Mouse (Mus musculus): Measurements from ENCODE around the gene Sf3b4. TPM values are rescaled to one million over a fixed set of nuclear protein-coding genes. Genes with fewer than 3 reads are reported as not detected.

The Sf3b4 gene
- total RNA-seq, 2 experiments from 2014 or later, result 16.3 to 64.8 TPM

GRCm38 (mm10) chr3:96219191-96219641 is 47.1 kb downstream of the Sf3b4 start:
- peak; percentile 16; the same call in 1 of the 2 replicates for ATAC-seq (ENCODE audit: poor library complexity, severe bottlenecking)

GRCm38 (mm10) chr3:96219661-96220130 is 47.6 kb downstream of the Sf3b4 start, which contains the start of the genes Bola1 and Hist2h2ab:
Gene Bola1, minus strand, starts transcription at chr3:96219709.
Gene Hist2h2ab, plus strand, starts transcription at chr3:96219865.
- peak; percentile 59 for ATAC-seq (ENCODE audit: poor library complexity, severe bottlenecking)

GRCm38 (mm10) chr3:96220131-96220764 is 48.1 kb downstream of the Sf3b4 start:
- 0 out of 2 replicates have a peak, but pooled peaks have one; percentile 1 for ATAC-seq (ENCODE audit: poor library complexity, severe bottlenecking)

GRCm38 (mm10) chr3:96220765-96221639 is 48.9 kb downstream of the Sf3b4 start, which contains the start of the genes Hist2h2ac and Hist2h2be:
Gene Hist2h2ac, minus strand, starts transcription at chr3:96220880.
Gene Hist2h2be, plus strand, starts transcription at chr3:96221119.
- ATAC-seq (ENCODE audit: poor library complexity, severe bottlenecking), result peak; percentile 76

- ATAC-seq (ENCODE audit: poor library complexity, severe bottlenecking), result no peak
Measured at GRCm38 (mm10) chr3:96221640-96222038, 49.5 kb downstream of the Sf3b4 start.

GRCm38 (mm10) chr3:96222774-96223173 is 50.6 kb downstream of the Sf3b4 start:
- ATAC-seq (ENCODE audit: poor library complexity, severe bottlenecking), result no peak

- ATAC-seq (ENCODE audit: poor library complexity, severe bottlenecking), result no peak
Measured at GRCm38 (mm10) chr3:96225421-96225820, 53.3 kb downstream of the Sf3b4 start.

Other genes with a start within 250 kb of the Sf3b4 start
- gene Anp32e, start 243.1 kb upstream of the Sf3b4 start, total RNA-seq (2015), result 88.7 and 117 TPM in 2 replicates
- gene Anp32e, start 243.1 kb upstream of the Sf3b4 start, total RNA-seq (2017), result 250 and 285 TPM in 2 replicates
- 116 and 124 TPM in 2 replicates for gene Plekho1, start 176.3 kb upstream of the Sf3b4 start, total RNA-seq (2015)
- 104 and 119 TPM in 2 replicates for gene Plekho1, start 176.3 kb upstream of the Sf3b4 start, total RNA-seq (2017)
- 23.8 and 31.2 TPM in 2 replicates for gene Vps45, start 113.9 kb upstream of the Sf3b4 start, total RNA-seq (2015)
- gene Vps45, start 113.9 kb upstream of the Sf3b4 start, total RNA-seq (2017), result 9.5 and 11.6 TPM in 2 replicates
- 1.2 and 1.3 TPM in 2 replicates for gene Otud7b, start 67.8 kb upstream of the Sf3b4 start, total RNA-seq (2015)
- 3.1 and 4.8 TPM in 2 replicates for gene Otud7b, start 67.8 kb upstream of the Sf3b4 start, total RNA-seq (2017)
- 0.09 TPM in 1 of 2 replicates, not detected in the other for gene Mtmr11, start 10.3 kb upstream of the Sf3b4 start, total RNA-seq (2015)
- not detected in 2 replicates for gene Mtmr11, start 10.3 kb upstream of the Sf3b4 start, total RNA-seq (2017)
- 0.09 and 0.11 TPM in 2 replicates for gene Sv2a, start 8.8 kb downstream of the Sf3b4 start, total RNA-seq (2015)
- 0.07 TPM in 1 of 2 replicates, not detected in the other for gene Sv2a, start 8.8 kb downstream of the Sf3b4 start, total RNA-seq (2017)
- gene Bola1, start 47.4 kb downstream of the Sf3b4 start, total RNA-seq (2015), result 11.9 and 14.2 TPM in 2 replicates
- gene Bola1, start 47.4 kb downstream of the Sf3b4 start, total RNA-seq (2017), result 9.9 and 12.1 TPM in 2 replicates
- gene Hist2h2ab, start 47.5 kb downstream of the Sf3b4 start, total RNA-seq (2015), result 6.0 and 6.9 TPM in 2 replicates
- 70.6 and 78.2 TPM in 2 replicates for gene Hist2h2ab, start 47.5 kb downstream of the Sf3b4 start, total RNA-seq (2017)
- 43.3 and 49.5 TPM in 2 replicates for gene Hist2h2ac, start 48.5 kb downstream of the Sf3b4 start, total RNA-seq (2015)
- gene Hist2h2ac, start 48.5 kb downstream of the Sf3b4 start, total RNA-seq (2017), result 3,888 and 4,875 TPM in 2 replicates
- gene Hist2h2be, start 48.8 kb downstream of the Sf3b4 start, total RNA-seq (2015), result 10.2 and 11.9 TPM in 2 replicates
- gene Hist2h2be, start 48.8 kb downstream of the Sf3b4 start, total RNA-seq (2017), result 14.8 and 14.9 TPM in 2 replicates
- gene Hist2h3c2, start 66.8 kb downstream of the Sf3b4 start, total RNA-seq (2015), result 319 and 351 TPM in 2 replicates
- gene Hist2h3c2, start 66.8 kb downstream of the Sf3b4 start, total RNA-seq (2017), result 146 and 157 TPM in 2 replicates
- 98.2 and 115 TPM in 2 replicates for gene Hist2h2aa2, start 67.9 kb downstream of the Sf3b4 start, total RNA-seq (2015)
- not detected in 2 replicates for gene Hist2h2aa2, start 67.9 kb downstream of the Sf3b4 start, total RNA-seq (2017)
- not detected in 2 replicates for gene Hist2h2aa1, start 73.2 kb downstream of the Sf3b4 start, total RNA-seq (2015)
- 12,468 and 14,692 TPM in 2 replicates for gene Hist2h2aa1, start 73.2 kb downstream of the Sf3b4 start, total RNA-seq (2017)
- gene Hist2h3c1, start 74.4 kb downstream of the Sf3b4 start, total RNA-seq (2015), result 17.8 and 20.2 TPM in 2 replicates
- 2.8 TPM in 1 of 2 replicates, not detected in the other for gene Hist2h3c1, start 74.4 kb downstream of the Sf3b4 start, total RNA-seq (2017)
- 187 and 212 TPM in 2 replicates for gene Hist2h4, start 91.0 kb downstream of the Sf3b4 start, total RNA-seq (2015)
- gene Hist2h4, start 91.0 kb downstream of the Sf3b4 start, total RNA-seq (2017), result 175 TPM in 2 replicates
- gene Hist2h3b, start 96.3 kb downstream of the Sf3b4 start, total RNA-seq (2015), result 1,096 and 1,674 TPM in 2 replicates
- 491 and 548 TPM in 2 replicates for gene Hist2h3b, start 96.3 kb downstream of the Sf3b4 start, total RNA-seq (2017)
- 1,241 and 1,605 TPM in 2 replicates for gene Hist2h2bb, start 97.4 kb downstream of the Sf3b4 start, total RNA-seq (2015)
- gene Hist2h2bb, start 97.4 kb downstream of the Sf3b4 start, total RNA-seq (2017), result 11,779 and 12,958 TPM in 2 replicates
- gene Fcgr1, start 121.6 kb downstream of the Sf3b4 start, total RNA-seq (2015), result 15.7 and 25.4 TPM in 2 replicates
- gene Fcgr1, start 121.6 kb downstream of the Sf3b4 start, total RNA-seq (2017), result 24.5 and 27.9 TPM in 2 replicates

Measured in megakaryocyte, adult 5-6 weeks (primary cell).